Mouse (Mus musculus) limb, embryonic 14.5 days (tissue): ENCODE data around the gene Lsamp. TPM values are rescaled to one million over a fixed set of nuclear protein-coding genes. Genes with fewer than 3 reads are reported as not detected.

Source experiments
- ATAC-seq: fragments of 200-750 bp; cut with Nextera tagmentation; 2 replicates; pipeline ENCODE4 v1.8.0; 2017; ENCODE audit warnings: low read depth, moderate number of reproducible peaks, moderate TSS enrichment; ENCODE audit not compliant: low FRiP score
- DNase-seq: peaks from one replicate; pipeline ENCODE4 v3.0.0-alpha.2; 2015; ENCODE audit warnings: low spot score
- H3K27ac ChIP-seq: fragments of 300-500 bp; sonication (generic); replicated peaks from 2 replicates; pipeline ENCODE4 v1.5.1; 2014; ENCODE audit warnings: low read depth, mild to moderate bottlenecking, low read length, moderate library complexity, mixed read lengths
- H3K27me3 ChIP-seq: fragments of 300-500 bp; sonication (generic); 2 replicates; pipeline ENCODE4 v1.6.1; 2014; ENCODE audit warnings: low read length, mixed read lengths; ENCODE audit not compliant: control insufficient read depth, insufficient read depth
- H3K36me3 ChIP-seq: fragments of 300-500 bp; sonication (generic); 2 replicates; pipeline ENCODE4 v1.6.1; 2014; ENCODE audit warnings: mild to moderate bottlenecking, low read length, moderate library complexity, mixed read lengths; ENCODE audit not compliant: control insufficient read depth, insufficient read depth
- H3K4me1 ChIP-seq: fragments of 300-500 bp; sonication (generic); 2 replicates; pipeline ENCODE4 v1.6.1; 2014; ENCODE audit warnings: antibody characterized with exemption, low read length, mixed read lengths; ENCODE audit not compliant: control insufficient read depth, insufficient read depth
- H3K4me2 ChIP-seq: fragments of 300-500 bp; sonication (generic); replicated peaks from 2 replicates; pipeline ENCODE4 v1.6.1; 2014; ENCODE audit warnings: low read depth, mild to moderate bottlenecking, low read length, moderate library complexity; ENCODE audit not compliant: severe bottlenecking
- H3K4me3 ChIP-seq: fragments of 300-500 bp; sonication (generic); replicated peaks from 2 replicates; pipeline ENCODE4 v1.5.1; 2014; ENCODE audit warnings: low read length
- H3K9ac ChIP-seq: fragments of 300-500 bp; sonication (generic); 2 replicates; pipeline ENCODE4 v1.6.1; 2014; ENCODE audit warnings: mild to moderate bottlenecking, low read depth, low read length, moderate library complexity; ENCODE audit not compliant: severe bottlenecking
- H3K9me3 ChIP-seq: fragments of 300-500 bp; sonication (generic); 2 replicates; pipeline ENCODE4 v1.6.1; 2016; ENCODE audit warnings: low read length; ENCODE audit not compliant: control insufficient read depth
- POLR2A ChIP-seq: fragments of 200-500 bp; IDR thresholded peaks from 2 replicates; pipeline ENCODE4 v1.8.0; 2012; ENCODE audit warnings: inconsistent platforms, mild to moderate bottlenecking, moderate library complexity, borderline replicate concordance; ENCODE audit not compliant: insufficient read depth, insufficient read length; ENCODE audit errors: extremely low read depth
- WGBS: fragments of 180-500 bp; shearing (Covaris S2); extraction: QIAGEN DNeasy Blood & Tissue Kit; methylation state at CpG from one replicate; pipeline ENCODE4 v1.1.7; 2014; 5-methylcytosine and 5-hydroxymethylcytosine counted together
- polyA plus RNA-seq, 2 experiments: library from polyadenylated mRNA; depleted of rRNA in 1 of 2; stranded (reverse) in 1 of 2; unstranded in 1 of 2; fragments of >200 nt; fragmentation: Nextera tagmentation in 1 of 2; extraction: Ambion mirVana in 1 of 2; gene quantifications; 2 replicates each; pipeline versions ENCODE4 v1.2.1 to v1.2.3; 2012 to 2014

Lsamp gene
- polyA plus RNA-seq, 2 experiments: 5.3 to 11.8 TPM

- Histone ChIP-seq H3K9me3 (no peaks in the 10 kb centered on the region), H3K4me1 (no peaks in the 10 kb centered on the region), H3K36me3 (no peaks in the 10 kb centered on the region), H3K4me2 (no peak overlapping the region), H3K27me3 (no peaks in the 10 kb centered on the region), H3K27ac (no peak overlapping the region), H3K9ac (no peak overlapping the region), H3K4me3 (no peak overlapping the region)
- 84% methylated on average over 3 of the region's 3 CpGs for WGBS
- DNase-seq (no peak), ATAC-seq (no peak)
- no peak for TF ChIP-seq POLR2A
Observed at GRCm38 (mm10) chr16:40324811-40325210, 340.6 kb downstream of the Lsamp start.

- Histone ChIP-seq H3K9me3 (no peaks in the 10 kb centered on the region), H3K36me3 (no peaks in the 10 kb centered on the region), H3K4me2 (no peak overlapping the region), H3K27me3 (no peaks in the 10 kb centered on the region), H3K4me3 (no peak overlapping the region), H3K27ac (no peak overlapping the region), H3K9ac (no peak overlapping the region), H3K4me1 (no peaks in the 10 kb centered on the region)
- ATAC-seq (no peak), DNase-seq (peak; percentile 9)
- TF ChIP-seq POLR2A: no peak
- 80% methylated on average over 7 of the region's 7 CpGs for WGBS
Observed at GRCm38 (mm10) chr16:40328249-40328820, 344.2 kb downstream of the Lsamp start.

DNA sequence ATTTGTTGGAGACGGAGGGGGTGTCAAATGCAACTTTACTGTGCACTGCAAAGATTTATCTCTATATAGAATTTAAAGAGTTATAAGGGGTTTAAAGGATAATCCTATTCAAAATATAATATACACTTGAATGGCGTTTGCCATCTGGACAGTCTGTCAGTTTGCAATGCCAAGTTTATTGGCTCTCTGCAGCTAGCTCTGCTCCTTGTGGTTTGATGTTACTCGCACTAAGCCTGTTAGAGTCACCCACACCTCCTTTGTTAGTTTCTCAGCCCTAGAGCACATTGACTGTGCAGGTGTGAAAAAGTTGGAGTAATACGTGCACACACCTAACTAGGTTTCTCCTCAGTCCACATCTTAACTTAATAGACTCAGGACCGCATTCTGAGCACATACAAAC is 385.5 kb downstream of the Lsamp start:
- H3K27me3 ChIP-seq: no peaks in the 10 kb centered on the region
- DNase-seq (no peak), ATAC-seq (no peak)
- no peak overlapping the region for H3K4me2 ChIP-seq
- no peak for TF ChIP-seq POLR2A
- 68% methylated on average over 5 of the region's 5 CpGs for WGBS
- H3K4me1 ChIP-seq: no peaks in the 10 kb centered on the region
- no peaks in the 10 kb centered on the region for H3K9me3 ChIP-seq
- no peak overlapping the region for H3K9ac ChIP-seq
- H3K36me3 ChIP-seq: no peaks in the 10 kb centered on the region
- H3K27ac ChIP-seq: no peak overlapping the region
- H3K4me3 ChIP-seq: no peak overlapping the region

DNA sequence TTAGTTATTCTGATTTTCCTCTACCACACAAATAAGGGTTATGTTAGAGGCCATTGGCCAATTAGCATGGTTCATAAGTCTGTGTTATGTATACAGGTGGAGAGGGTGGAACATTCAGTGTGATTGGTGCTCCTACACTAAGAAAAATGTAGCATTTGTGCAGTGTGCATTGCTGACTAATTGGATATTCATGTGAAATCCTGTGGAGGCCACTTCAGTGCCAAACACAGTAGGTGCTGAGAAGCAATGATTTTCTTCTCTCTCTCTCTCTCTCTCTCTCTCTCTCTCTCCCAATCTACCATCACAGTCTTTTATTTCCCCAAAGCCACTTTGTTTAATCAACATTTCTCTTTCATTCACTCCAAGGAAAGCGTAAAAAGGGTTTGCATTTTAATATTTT is 387.1 kb downstream of the Lsamp start:
- DNase-seq: no peak
- TF ChIP-seq POLR2A: no peak
- ATAC-seq: no peak
- H3K9ac ChIP-seq: no peak overlapping the region
- H3K27me3 ChIP-seq: no peaks in the 10 kb centered on the region
- no peaks in the 10 kb centered on the region for H3K36me3 ChIP-seq
- no peak overlapping the region for H3K4me2 ChIP-seq
- H3K4me1 ChIP-seq: no peaks in the 10 kb centered on the region
- no peak overlapping the region for H3K4me3 ChIP-seq
- 95% methylated on average over 1 of the region's 1 CpGs for WGBS
- no peak overlapping the region for H3K27ac ChIP-seq
- no peaks in the 10 kb centered on the region for H3K9me3 ChIP-seq

- DNase-seq (no peak), ATAC-seq (no peak)
- H3K4me3 ChIP-seq: no peak overlapping the region
- no peak overlapping the region for H3K9ac ChIP-seq
- no peak overlapping the region for H3K27ac ChIP-seq
- H3K4me2 ChIP-seq: no peak overlapping the region
- TF ChIP-seq POLR2A: no peak
- no peaks in the 10 kb centered on the region for H3K36me3 ChIP-seq
- H3K4me1 ChIP-seq: no peaks in the 10 kb centered on the region
- H3K27me3 ChIP-seq: no peaks in the 10 kb centered on the region
- 86% methylated on average over 4 of the region's 4 CpGs for WGBS
- H3K9me3 ChIP-seq: no peaks in the 10 kb centered on the region
Observed at GRCm38 (mm10) chr16:40375314-40375713, 391.2 kb downstream of the Lsamp start.
